Mouse (Mus musculus): ENCODE results near the gene Prkar2b. TPM values are rescaled to one million over a fixed set of nuclear protein-coding genes. Genes with fewer than 3 reads are reported as not detected.

Gene Prkar2b
- polyA plus RNA-seq, 1 experiment: 16.2 TPM

- H3ac ChIP-seq (ENCODE audit: control insufficient read depth, insufficient read length): no peak overlapping the region
- H3K27me3 ChIP-seq (ENCODE audit: control insufficient read depth, insufficient read depth, insufficient read length): no peaks in the 10 kb centered on the region
- H3K79me2 ChIP-seq (ENCODE audit: control insufficient read depth, insufficient read depth): peaks cover 18% of the 10 kb centered on the region
- H3K4me2 ChIP-seq (ENCODE audit: low read depth): peak overlapping the region; percentile 37
- no peak overlapping the region for H3K4me3 ChIP-seq
- peaks cover 4% of the 10 kb centered on the region for H3K36me3 ChIP-seq (ENCODE audit: control insufficient read depth, insufficient read depth)
- TF ChIP-seq MYOG (IDR thresholded peaks at IDR 0.05; ENCODE audit: control insufficient read depth in 1 of 3, insufficient read depth in 1 of 3, insufficient read length in 2 of 3, low read depth in 2 of 3) (no peak), MAX (IDR thresholded peaks at IDR 0.05; ENCODE audit: low read depth) (no peak), REST (IDR thresholded peaks at IDR 0.05; ENCODE audit: insufficient read depth, insufficient read length) (no peak), USF1 (IDR thresholded peaks at IDR 0.05; ENCODE audit: low read depth) (no peak), TCF12 (IDR thresholded peaks at IDR 0.05; ENCODE audit: insufficient read depth, poor library complexity, severe bottlenecking) (no peak), TCF3 (IDR thresholded peaks at IDR 0.05; ENCODE audit: insufficient read length, low read depth) (no peak), POLR2AphosphoS2 (IDR thresholded peaks at IDR 0.05; ENCODE audit: insufficient read length, low read depth) (no peak), SRF (IDR thresholded peaks at IDR 0.05; ENCODE audit: control insufficient read depth, insufficient read length, low read depth) (no peak), CEBPB (IDR thresholded peaks at IDR 0.05; ENCODE audit: insufficient read depth, poor library complexity, severe bottlenecking) (no peak), MYOD1 (IDR thresholded peaks at IDR 0.05; ENCODE audit: control insufficient read depth in 1 of 3, insufficient read length in 2 of 3, low read depth in 2 of 3) (no peak), POLR2A (IDR thresholded peaks at IDR 0.05; ENCODE audit: insufficient read length, low read depth) (no peak), E2F4 (IDR thresholded peaks at IDR 0.05; ENCODE audit: insufficient read depth) (no peak)
Observed at GRCm38 (mm10) chr12:31997328-31997878, 63.7 kb downstream of the Prkar2b start.

- Histone ChIP-seq H3K27me3 (ENCODE audit: control insufficient read depth, insufficient read depth, insufficient read length) (no peaks in the 10 kb centered on the region), H3K4me3 (no peak overlapping the region), H3K4me2 (ENCODE audit: low read depth) (peak overlapping the region; percentile 37), H3K36me3 (ENCODE audit: control insufficient read depth, insufficient read depth) (peaks cover 7% of the 10 kb centered on the region), H3K79me2 (ENCODE audit: control insufficient read depth, insufficient read depth) (peaks cover 18% of the 10 kb centered on the region), H3ac (ENCODE audit: control insufficient read depth, insufficient read length) (no peak overlapping the region)
- TF ChIP-seq REST (IDR thresholded peaks at IDR 0.05; ENCODE audit: insufficient read depth, insufficient read length): no peak
Observed at GRCm38 (mm10) chr12:31996877-31997276, 64.2 kb downstream of the Prkar2b start.

GRCm38 (mm10) chr12:31990575-31990974 lies 70.5 kb downstream of the Prkar2b start:
- TF ChIP-seq REST (IDR thresholded peaks at IDR 0.05; ENCODE audit: insufficient read depth, insufficient read length) (no peak), CEBPB (IDR thresholded peaks at IDR 0.05; ENCODE audit: insufficient read depth, poor library complexity, severe bottlenecking) (no peak), TCF12 (IDR thresholded peaks at IDR 0.05; ENCODE audit: insufficient read depth, poor library complexity, severe bottlenecking) (no peak), POLR2AphosphoS2 (IDR thresholded peaks at IDR 0.05; ENCODE audit: insufficient read length, low read depth) (no peak), USF1 (IDR thresholded peaks at IDR 0.05; ENCODE audit: low read depth) (no peak), TCF3 (IDR thresholded peaks at IDR 0.05; ENCODE audit: insufficient read length, low read depth) (no peak), POLR2A (IDR thresholded peaks at IDR 0.05; ENCODE audit: insufficient read length, low read depth) (no peak), MYOG (IDR thresholded peaks at IDR 0.05; ENCODE audit: control insufficient read depth in 1 of 3, insufficient read depth in 1 of 3, insufficient read length in 2 of 3, low read depth in 2 of 3) (no peak), MAX (IDR thresholded peaks at IDR 0.05; ENCODE audit: low read depth) (no peak), E2F4 (IDR thresholded peaks at IDR 0.05; ENCODE audit: insufficient read depth) (no peak), MYOD1 (IDR thresholded peaks at IDR 0.05; ENCODE audit: control insufficient read depth in 1 of 3, insufficient read length in 2 of 3, low read depth in 2 of 3) (no peak), SRF (IDR thresholded peaks at IDR 0.05; ENCODE audit: control insufficient read depth, insufficient read length, low read depth) (no peak)
- peaks cover 7% of the 10 kb centered on the region for H3K36me3 ChIP-seq (ENCODE audit: control insufficient read depth, insufficient read depth)
- peaks cover 12% of the 10 kb centered on the region for H3K79me2 ChIP-seq (ENCODE audit: control insufficient read depth, insufficient read depth)
- no peak overlapping the region for H3K4me2 ChIP-seq (ENCODE audit: low read depth)
- no peak overlapping the region for H3ac ChIP-seq (ENCODE audit: control insufficient read depth, insufficient read length)
- no peak overlapping the region for H3K4me3 ChIP-seq
- no peaks in the 10 kb centered on the region for H3K27me3 ChIP-seq (ENCODE audit: control insufficient read depth, insufficient read depth, insufficient read length)

GRCm38 (mm10) chr12:31989726-31990125 lies 71.4 kb downstream of the Prkar2b start:
- Histone ChIP-seq H3K36me3 (ENCODE audit: control insufficient read depth, insufficient read depth) (peaks cover 7% of the 10 kb centered on the region), H3ac (ENCODE audit: control insufficient read depth, insufficient read length) (no peak overlapping the region), H3K4me3 (no peak overlapping the region), H3K79me2 (ENCODE audit: control insufficient read depth, insufficient read depth) (peaks cover 9% of the 10 kb centered on the region), H3K27me3 (ENCODE audit: control insufficient read depth, insufficient read depth, insufficient read length) (no peaks in the 10 kb centered on the region), H3K4me2 (ENCODE audit: low read depth) (no peak overlapping the region)
- no peak for TF ChIP-seq SRF (IDR thresholded peaks at IDR 0.05; ENCODE audit: control insufficient read depth, insufficient read length, low read depth)
- no peak for TF ChIP-seq MAX (IDR thresholded peaks at IDR 0.05; ENCODE audit: low read depth)
- no peak for TF ChIP-seq MYOD1 (IDR thresholded peaks at IDR 0.05; ENCODE audit: control insufficient read depth in 1 of 3, insufficient read length in 2 of 3, low read depth in 2 of 3)
- TF ChIP-seq E2F4 (IDR thresholded peaks at IDR 0.05; ENCODE audit: insufficient read depth): no peak
- TF ChIP-seq TCF3 (IDR thresholded peaks at IDR 0.05; ENCODE audit: insufficient read length, low read depth): no peak
- TF ChIP-seq REST (IDR thresholded peaks at IDR 0.05; ENCODE audit: insufficient read depth, insufficient read length): no peak
- no peak for TF ChIP-seq POLR2AphosphoS2 (IDR thresholded peaks at IDR 0.05; ENCODE audit: insufficient read length, low read depth)
- no peak for TF ChIP-seq TCF12 (IDR thresholded peaks at IDR 0.05; ENCODE audit: insufficient read depth, poor library complexity, severe bottlenecking)
- TF ChIP-seq MYOG (IDR thresholded peaks at IDR 0.05; ENCODE audit: control insufficient read depth in 1 of 3, insufficient read depth in 1 of 3, insufficient read length in 2 of 3, low read depth in 2 of 3): no peak
- TF ChIP-seq CEBPB (IDR thresholded peaks at IDR 0.05; ENCODE audit: insufficient read depth, poor library complexity, severe bottlenecking): no peak
- TF ChIP-seq USF1 (IDR thresholded peaks at IDR 0.05; ENCODE audit: low read depth): no peak

- Histone ChIP-seq H3K4me3 (no peak overlapping the region), H3K4me2 (ENCODE audit: low read depth) (no peak overlapping the region), H3K27me3 (ENCODE audit: control insufficient read depth, insufficient read depth, insufficient read length) (no peaks in the 10 kb centered on the region), H3K79me2 (ENCODE audit: control insufficient read depth, insufficient read depth) (no peaks in the 10 kb centered on the region), H3ac (ENCODE audit: control insufficient read depth, insufficient read length) (no peak overlapping the region), H3K36me3 (ENCODE audit: control insufficient read depth, insufficient read depth) (no peaks in the 10 kb centered on the region)
- TF ChIP-seq REST (IDR thresholded peaks at IDR 0.05; ENCODE audit: insufficient read depth, insufficient read length): no peak
- no peak for TF ChIP-seq TCF12 (IDR thresholded peaks at IDR 0.05; ENCODE audit: insufficient read depth, poor library complexity, severe bottlenecking)
- no peak for TF ChIP-seq MYOD1 (IDR thresholded peaks at IDR 0.05; ENCODE audit: control insufficient read depth in 1 of 3, insufficient read length in 2 of 3, low read depth in 2 of 3)
- TF ChIP-seq E2F4 (IDR thresholded peaks at IDR 0.05; ENCODE audit: insufficient read depth): no peak
- TF ChIP-seq TCF3 (IDR thresholded peaks at IDR 0.05; ENCODE audit: insufficient read length, low read depth): no peak
- TF ChIP-seq CEBPB (IDR thresholded peaks at IDR 0.05; ENCODE audit: insufficient read depth, poor library complexity, severe bottlenecking): no peak
- no peak for TF ChIP-seq MAX (IDR thresholded peaks at IDR 0.05; ENCODE audit: low read depth)
- no peak for TF ChIP-seq POLR2AphosphoS2 (IDR thresholded peaks at IDR 0.05; ENCODE audit: insufficient read length, low read depth)
- no peak for TF ChIP-seq USF1 (IDR thresholded peaks at IDR 0.05; ENCODE audit: low read depth)
- no peak for TF ChIP-seq MYOG (IDR thresholded peaks at IDR 0.05; ENCODE audit: control insufficient read depth in 1 of 3, insufficient read depth in 1 of 3, insufficient read length in 2 of 3, low read depth in 2 of 3)
- TF ChIP-seq SRF (IDR thresholded peaks at IDR 0.05; ENCODE audit: control insufficient read depth, insufficient read length, low read depth): no peak
- TF ChIP-seq POLR2A (IDR thresholded peaks at IDR 0.05; ENCODE audit: insufficient read length, low read depth): no peak
Observed at GRCm38 (mm10) chr12:31986463-31986862, 74.6 kb downstream of the Prkar2b start.
